Mouse (Mus musculus) cerebellum, adult 11 months (tissue): ENCODE data around the gene Slc12a9.
A peak's percentile ranks its signal among the peaks of the same experiment; 100 is the strongest.

Experiments
- DNase-seq: peaks from one replicate; pipeline ENCODE4 v3.0.0; 2022

The Slc12a9 gene

GRCm38 (mm10) chr5:137345821-137346220 is 12.4 kb upstream of the Slc12a9 start:
- DNase-seq, result no peak

GRCm38 (mm10) chr5:137343869-137344268 is 10.5 kb upstream of the Slc12a9 start:
- no peak for DNase-seq

DNA sequence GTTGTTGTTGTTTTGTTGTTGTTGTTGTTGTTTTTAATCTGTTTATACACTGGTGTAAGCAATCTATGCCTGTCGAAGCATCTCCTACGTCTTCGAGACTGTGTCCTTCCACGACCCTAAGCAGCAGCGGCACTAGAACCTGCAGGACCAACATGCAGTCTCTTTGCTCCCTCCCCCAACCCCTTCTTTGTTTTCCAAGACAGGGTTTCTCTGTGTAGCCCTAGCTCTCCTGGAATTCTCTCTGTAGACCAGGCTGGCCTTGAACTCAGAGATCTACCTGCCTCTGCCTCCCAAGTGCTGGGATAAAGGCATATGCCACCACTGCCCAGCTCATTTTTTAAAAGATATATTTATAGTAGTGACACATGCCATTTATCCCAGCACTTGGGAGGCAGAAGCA is 10.0 kb upstream of the Slc12a9 start:
- no peak for DNase-seq

- no peak for DNase-seq
Measured at GRCm38 (mm10) chr5:137342407-137343012, 9.1 kb upstream of the Slc12a9 start.

GRCm38 (mm10) chr5:137340222-137340621 is 6.8 kb upstream of the Slc12a9 start:
- no peak for DNase-seq

- DNase-seq, result peak; percentile 39
Measured at GRCm38 (mm10) chr5:137339290-137339979, 6.0 kb upstream of the Slc12a9 start.

GRCm38 (mm10) chr5:137338663-137339289 is 5.4 kb upstream of the Slc12a9 start:
- peak; percentile 45 for DNase-seq

- DNase-seq, result peak; percentile 88
Measured at GRCm38 (mm10) chr5:137338256-137338655, 4.9 kb upstream of the Slc12a9 start.

- DNase-seq, result no peak
Measured at GRCm38 (mm10) chr5:137337190-137337589, 3.8 kb upstream of the Slc12a9 start.

- no peak for DNase-seq
Measured at GRCm38 (mm10) chr5:137335066-137335465, 1.7 kb upstream of the Slc12a9 start.

DNA sequence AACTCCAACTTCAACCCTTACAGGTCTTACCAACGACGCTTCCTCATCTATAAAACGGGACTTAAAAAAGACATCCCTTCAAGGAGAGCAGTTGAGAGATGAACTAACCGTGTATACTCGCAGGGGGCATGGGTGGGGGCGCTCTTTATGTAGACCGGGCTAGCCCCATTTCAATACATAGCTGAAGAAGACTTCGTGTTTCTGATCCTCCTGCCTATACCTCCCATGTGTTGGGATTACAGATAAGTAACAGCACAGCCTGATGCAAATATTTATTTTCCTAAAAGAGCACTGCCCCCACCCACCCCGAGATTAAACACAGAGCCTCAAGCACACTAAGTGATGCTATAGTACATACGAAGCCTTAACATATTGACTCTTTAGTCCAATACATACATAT is 920 bp upstream of the Slc12a9 start:
- DNase-seq, result no peak

- no peak for DNase-seq
Measured at GRCm38 (mm10) chr5:137332857-137333511, 413 bp downstream of the Slc12a9 start.

DNA sequence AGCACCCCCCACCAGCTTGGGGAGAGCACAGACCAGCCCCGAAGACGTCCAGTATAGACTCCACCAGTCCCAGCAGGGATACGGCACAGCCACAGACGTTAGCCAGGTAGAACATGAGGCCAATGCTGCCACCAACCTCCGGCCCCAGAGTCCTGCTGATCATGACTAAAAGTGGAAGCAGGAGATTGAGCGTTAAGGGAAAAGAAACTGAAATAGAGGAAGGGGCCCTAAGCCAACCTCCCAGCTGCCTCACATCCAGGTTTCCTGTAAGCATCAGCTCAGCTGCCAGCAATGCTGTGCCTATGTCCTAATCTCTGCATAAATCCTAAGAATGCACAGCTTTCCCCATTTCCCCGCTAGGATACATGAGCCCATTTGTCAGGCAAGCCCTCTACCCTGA is 2.5 kb downstream of the Slc12a9 start:
- DNase-seq, result no peak

DNA sequence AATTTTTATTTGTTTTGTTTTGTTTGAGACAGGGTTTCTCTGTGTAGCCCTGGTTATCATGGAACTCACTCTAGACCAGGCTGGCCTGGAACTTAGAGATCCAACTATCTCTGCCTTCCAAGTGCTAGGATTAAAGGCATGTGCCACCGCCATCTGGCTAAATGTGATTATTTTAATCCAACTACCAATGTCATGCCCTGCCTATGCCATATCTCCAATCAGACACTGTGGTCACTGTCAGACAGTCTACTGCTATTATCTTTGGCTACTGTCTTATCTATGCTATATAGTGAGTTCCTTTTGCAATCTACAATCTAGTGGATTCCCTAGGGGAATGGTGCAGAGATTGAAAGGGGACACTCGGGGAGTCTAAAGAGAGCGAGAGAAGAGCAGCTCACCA is 12.4 kb downstream of the Slc12a9 start:
- no peak for DNase-seq

- DNase-seq, result no peak
Measured at GRCm38 (mm10) chr5:137318570-137318969, 14.8 kb downstream of the Slc12a9 start.

DNA sequence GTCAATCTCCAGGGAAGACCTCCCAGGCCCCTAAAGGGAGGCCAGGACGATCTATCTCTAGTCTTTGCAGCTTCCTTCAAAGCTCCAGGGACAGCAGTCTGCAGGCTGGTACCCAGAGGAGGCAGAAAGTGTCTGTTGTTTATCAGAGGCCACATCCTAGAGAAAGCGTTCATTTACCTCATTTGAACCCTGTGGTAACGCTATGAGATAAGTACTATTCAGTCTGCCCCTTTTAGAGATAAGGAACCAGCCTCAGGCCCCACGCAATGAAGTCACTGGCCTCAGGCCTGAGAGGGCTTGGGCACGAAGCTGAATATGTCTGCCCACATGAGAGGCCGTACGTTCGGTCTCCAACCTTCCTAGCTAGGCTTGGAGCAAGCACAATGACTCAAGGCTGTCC is 16.0 kb downstream of the Slc12a9 start:
- DNase-seq, result no peak

GRCm38 (mm10) chr5:137315084-137315903 is 18.1 kb downstream of the Slc12a9 start:
- DNase-seq, result no peak

DNA sequence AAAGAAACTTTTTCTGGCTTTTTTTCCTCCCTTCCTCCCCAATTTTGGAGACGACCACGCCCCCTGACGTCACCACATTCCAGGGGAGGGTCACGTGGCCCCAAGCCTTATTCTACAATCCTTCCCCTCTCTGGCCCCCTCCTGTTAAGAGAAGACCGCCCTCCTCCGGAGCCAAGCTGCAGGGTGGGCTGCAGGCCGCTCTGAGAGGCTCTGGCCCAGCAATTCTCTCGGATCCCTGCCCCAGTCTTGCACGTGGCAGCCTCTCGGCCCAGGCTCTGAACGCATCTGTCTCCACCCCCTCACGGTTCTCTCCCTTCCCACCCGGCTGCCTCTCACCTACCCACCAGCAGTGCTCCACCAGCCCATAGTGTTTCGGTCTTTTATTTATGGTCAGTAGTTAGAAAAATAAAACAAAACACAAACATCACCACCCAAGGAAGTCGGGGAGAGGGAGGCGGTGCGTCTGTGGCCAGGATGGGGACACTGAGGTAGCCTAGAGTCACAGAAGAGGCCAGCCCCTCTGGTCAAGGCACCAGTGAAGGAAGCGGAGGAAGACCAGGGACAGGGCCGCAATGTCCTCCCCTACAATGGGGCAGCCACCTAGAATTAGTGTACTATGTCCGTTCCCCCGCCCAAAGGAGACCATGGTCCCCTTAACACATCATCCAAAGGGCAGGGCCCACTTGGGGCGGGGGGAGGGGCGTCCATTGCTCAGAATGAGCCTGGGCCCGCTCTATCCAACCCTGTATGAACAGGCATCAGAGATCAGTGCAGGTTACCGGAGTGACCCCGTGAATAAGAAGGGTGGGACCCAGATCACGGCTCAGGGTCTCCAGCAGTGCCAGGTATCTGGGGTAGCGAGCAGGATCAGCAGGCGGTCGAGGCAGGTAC is 19.0 kb downstream of the Slc12a9 start, which contains the start of gene Trip6:
TSS of gene Trip6 (minus strand) at position 212 of the 891 bp plus-strand sequence.
- no peak for DNase-seq

GRCm38 (mm10) chr5:137313466-137314192 is 19.8 kb downstream of the Slc12a9 start:
- DNase-seq, result no peak

DNA sequence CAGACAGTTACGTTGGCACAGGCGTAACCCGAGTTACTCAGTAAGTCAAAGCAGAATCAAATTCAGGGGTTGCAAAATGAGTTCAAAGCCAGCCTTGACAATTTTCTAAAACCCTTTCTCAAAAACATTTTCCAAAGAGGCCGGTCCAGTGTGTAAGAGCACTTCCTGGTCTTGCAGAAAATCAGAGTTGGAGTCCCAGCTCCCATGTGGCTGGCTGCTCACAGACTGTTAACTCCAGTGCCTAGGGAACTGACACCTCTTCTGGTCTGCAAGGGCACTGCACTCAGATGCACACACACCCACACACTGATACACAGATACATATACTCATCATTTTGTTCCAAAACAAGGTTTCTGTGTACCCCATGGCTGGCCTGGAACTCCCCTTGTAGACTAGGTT is 25.0 kb downstream of the Slc12a9 start:
- DNase-seq, result no peak
